Mouse (Mus musculus) CH12.LX (cell line): Measurements from ENCODE around the gene Trim17.

Source experiments
- E2F4 ChIP-seq: IDR thresholded peaks from 2 replicates; pipeline ENCODE4 v1.6.1; 2011; ENCODE audit warnings: low read depth, low read length, improper control_type of control experiment; ENCODE audit not compliant: insufficient replicate concordance
- POLR2A ChIP-seq: IDR thresholded peaks from 2 replicates; pipeline ENCODE4 v1.6.1; 2011; ENCODE audit warnings: low read depth, mild to moderate bottlenecking, improper control_type of control experiment, low read length
- UBTF ChIP-seq: IDR thresholded peaks from 2 replicates; pipeline ENCODE4 v1.6.1; 2012; ENCODE audit warnings: low read depth, mild to moderate bottlenecking, inconsistent platforms, low read length, improper control_type of control experiment, moderate library complexity

DNA sequence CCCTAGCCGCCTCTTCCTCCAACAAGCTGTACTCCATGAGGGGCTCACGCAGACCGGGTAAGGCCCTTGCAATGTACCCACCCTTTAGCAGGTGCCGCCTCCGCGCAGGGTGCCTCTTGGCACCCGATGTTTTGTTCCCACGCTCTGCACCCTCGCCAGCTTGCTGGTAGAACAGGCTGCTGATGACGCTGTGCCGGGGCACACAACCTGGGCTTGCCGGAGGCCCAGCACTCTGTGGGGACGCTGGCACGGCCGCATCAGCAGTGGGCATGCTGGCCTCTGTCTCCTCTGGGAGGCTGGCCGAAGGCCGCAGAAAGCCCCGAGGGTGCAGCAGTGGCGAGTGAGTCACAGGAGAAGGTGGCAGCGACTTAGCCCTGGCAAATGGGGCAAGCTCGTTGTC lies 46.1 kb downstream of the Trim17 start:
- TF ChIP-seq E2F4 (no peak), UBTF (no peak), POLR2A (no peak)
